Mouse (Mus musculus) monocyte, adult 2 months (primary cell): ENCODE data around the gene Mchr1.

Experiments
- DNase-seq, 2 experiments: peaks; one replicate each; pipeline ENCODE4 v3.0.0; 2022; ENCODE audit warnings: low spot score in 2 of 2, low read depth in 1 of 2

The Mchr1 gene

GRCm38 (mm10) chr15:81226796-81227195 lies 8.5 kb upstream of the Mchr1 start:
- no peak for DNase-seq

- no peak for DNase-seq
Observed at GRCm38 (mm10) chr15:81227275-81227674, 8.0 kb upstream of the Mchr1 start.

GRCm38 (mm10) chr15:81228258-81228657 lies 7.0 kb upstream of the Mchr1 start:
- DNase-seq = no peak

GRCm38 (mm10) chr15:81229791-81230190 lies 5.5 kb upstream of the Mchr1 start:
- DNase-seq = no peak

- no peak for DNase-seq
Observed at GRCm38 (mm10) chr15:81231325-81231724, 4.0 kb upstream of the Mchr1 start.

GRCm38 (mm10) chr15:81236062-81236461 lies 763 bp downstream of the Mchr1 start:
- DNase-seq = no peak

GRCm38 (mm10) chr15:81237471-81237870 lies 2.2 kb downstream of the Mchr1 start:
- no peak for DNase-seq

GRCm38 (mm10) chr15:81239261-81239660 lies 4.0 kb downstream of the Mchr1 start:
- no peak for DNase-seq

DNA sequence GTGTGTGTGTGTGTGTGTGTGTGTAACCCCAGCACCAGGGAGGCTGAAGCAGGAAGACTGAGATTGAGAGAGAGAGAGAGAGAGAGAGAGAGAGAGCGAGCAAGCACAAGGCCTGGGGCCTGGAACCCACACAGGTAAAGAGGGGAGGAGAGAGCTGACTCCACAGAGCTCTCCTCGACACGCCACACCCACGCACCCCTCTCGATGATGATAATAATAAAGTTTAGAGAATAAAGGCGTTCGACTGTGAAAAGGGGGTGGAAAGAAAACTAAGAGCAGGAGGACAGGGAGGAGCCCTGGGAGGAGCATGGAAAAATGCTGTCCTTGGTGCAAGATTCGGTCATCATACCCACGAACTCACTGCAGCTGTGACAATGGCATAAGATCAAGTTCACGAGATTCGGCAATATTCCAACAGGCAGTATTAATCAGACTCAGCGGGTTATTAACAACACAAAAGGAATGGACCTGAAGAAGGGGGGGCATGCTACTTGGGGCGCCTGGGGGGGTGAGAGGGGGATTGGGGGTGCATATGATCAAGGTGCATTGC lies 4.6 kb downstream of the Mchr1 start:
- DNase-seq = no peak

GRCm38 (mm10) chr15:81246890-81247289 lies 11.6 kb downstream of the Mchr1 start:
- no peak for DNase-seq

GRCm38 (mm10) chr15:81247583-81248340 lies 12.5 kb downstream of the Mchr1 start:
- DNase-seq = no peak

DNA sequence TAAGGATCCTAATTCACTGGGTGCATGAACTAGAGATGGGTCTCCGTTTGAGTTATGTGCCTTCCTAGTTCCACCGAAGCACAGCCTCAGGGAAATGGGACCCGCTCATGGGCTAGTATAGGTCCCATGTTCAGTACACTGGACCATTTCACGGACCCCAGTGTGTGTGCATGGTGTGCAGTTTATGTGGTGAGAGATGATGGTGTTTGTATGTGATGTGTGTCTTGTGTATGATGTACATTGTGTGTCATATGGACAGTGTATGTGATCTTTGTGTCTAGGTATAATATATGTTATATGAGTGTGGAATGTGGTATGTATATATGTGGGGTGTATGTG lies 13.0 kb downstream of the Mchr1 start:
- DNase-seq = no peak

- DNase-seq = no peak
Observed at GRCm38 (mm10) chr15:81248951-81249579, 13.8 kb downstream of the Mchr1 start.

DNA sequence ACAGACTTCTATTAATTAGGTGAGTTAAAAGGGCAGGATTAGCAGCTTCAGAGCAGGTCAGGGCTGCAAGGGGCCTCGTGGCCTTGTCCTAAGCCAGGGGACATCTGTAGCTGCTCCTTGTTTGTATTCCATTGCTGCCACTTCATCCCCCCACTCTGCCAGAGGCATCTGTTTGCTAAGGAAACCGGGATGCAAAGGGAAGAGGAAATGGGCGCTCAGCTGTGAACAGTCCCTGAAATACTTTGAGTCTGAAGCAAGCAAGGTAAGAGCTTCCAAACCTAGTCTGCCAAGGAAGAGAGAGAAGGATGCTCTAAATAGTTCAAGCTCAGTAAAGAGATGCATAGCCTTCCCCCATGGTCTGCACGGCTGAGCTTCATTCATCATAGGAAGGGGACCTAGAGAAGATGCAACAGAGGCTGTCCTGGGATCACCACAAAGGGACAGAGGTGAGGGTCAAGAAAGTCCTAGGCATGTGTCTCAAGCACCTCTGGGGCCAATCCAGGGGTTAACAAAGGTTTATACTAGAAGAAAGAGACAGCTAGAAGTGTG lies 17.4 kb downstream of the Mchr1 start:
- DNase-seq = no peak

DNA sequence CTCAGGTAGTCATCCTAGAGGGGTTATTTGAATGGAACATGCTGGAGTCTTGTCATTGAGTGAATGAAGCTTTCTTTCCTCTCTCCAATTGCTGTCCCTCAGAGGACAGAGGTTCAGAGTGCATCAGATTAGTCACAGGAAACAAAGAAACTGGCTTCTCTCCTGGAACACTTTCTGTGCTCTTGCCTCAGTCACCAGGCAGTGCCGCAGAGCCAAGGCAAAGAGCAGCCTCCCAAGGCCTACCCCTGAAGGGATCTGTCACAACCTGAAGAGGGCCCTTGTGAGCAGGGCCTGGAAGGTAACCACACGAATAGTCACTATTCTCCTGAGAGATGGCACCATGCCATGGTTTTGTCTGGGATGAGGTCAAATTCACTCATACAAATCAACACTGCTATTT lies 18.3 kb downstream of the Mchr1 start:
- no peak for DNase-seq

DNA sequence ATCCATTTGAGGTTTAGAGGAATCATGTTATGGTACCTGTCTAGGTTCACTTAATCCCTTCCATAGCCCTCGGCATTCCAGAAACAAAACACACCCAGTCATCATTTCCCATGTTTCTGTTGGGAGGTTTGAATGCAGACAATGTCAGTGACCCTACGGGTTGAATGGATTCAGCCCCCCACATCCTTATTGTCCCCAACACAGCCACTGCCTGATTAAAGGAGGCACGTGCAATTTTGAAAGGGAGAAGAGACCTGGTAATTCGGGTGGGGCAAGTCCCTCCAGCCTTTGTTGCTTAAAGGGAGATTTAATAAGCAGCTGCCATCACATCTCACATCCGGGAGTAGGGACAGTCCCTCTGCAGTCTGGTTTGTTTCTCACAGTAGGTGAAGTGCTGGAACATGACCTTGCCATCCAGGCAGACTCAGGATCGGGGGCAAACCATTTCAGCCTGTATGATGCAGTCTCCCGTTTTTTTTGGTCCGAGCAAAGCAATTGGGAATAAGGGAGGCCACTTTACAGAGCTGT lies 18.9 kb downstream of the Mchr1 start:
- no peak for DNase-seq

DNA sequence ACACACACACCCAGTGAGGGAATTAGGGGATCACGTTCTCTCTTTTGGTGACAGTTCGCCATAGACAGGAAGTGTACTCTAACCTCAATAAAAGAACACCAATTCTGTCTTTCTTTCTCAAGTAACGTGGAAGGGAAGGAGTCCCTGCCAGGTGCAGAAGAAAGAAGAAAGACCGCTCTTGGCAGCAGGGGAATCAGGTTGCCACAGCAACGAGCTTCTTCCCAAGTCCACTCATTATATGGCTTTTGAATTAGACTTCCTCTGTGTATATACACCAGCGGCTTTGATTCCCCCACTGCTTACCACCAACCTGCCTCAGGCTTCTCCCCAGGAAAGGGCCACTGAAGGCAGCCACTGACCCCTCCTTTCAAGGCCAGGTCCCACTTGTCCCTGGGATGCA lies 19.8 kb downstream of the Mchr1 start:
- no peak for DNase-seq

GRCm38 (mm10) chr15:81258296-81258695 lies 23.0 kb downstream of the Mchr1 start:
- DNase-seq = no peak

- DNase-seq = no peak
Observed at GRCm38 (mm10) chr15:81259304-81259703, 24.0 kb downstream of the Mchr1 start.

- no peak for DNase-seq
Observed at GRCm38 (mm10) chr15:81260208-81260607, 24.9 kb downstream of the Mchr1 start.

DNA sequence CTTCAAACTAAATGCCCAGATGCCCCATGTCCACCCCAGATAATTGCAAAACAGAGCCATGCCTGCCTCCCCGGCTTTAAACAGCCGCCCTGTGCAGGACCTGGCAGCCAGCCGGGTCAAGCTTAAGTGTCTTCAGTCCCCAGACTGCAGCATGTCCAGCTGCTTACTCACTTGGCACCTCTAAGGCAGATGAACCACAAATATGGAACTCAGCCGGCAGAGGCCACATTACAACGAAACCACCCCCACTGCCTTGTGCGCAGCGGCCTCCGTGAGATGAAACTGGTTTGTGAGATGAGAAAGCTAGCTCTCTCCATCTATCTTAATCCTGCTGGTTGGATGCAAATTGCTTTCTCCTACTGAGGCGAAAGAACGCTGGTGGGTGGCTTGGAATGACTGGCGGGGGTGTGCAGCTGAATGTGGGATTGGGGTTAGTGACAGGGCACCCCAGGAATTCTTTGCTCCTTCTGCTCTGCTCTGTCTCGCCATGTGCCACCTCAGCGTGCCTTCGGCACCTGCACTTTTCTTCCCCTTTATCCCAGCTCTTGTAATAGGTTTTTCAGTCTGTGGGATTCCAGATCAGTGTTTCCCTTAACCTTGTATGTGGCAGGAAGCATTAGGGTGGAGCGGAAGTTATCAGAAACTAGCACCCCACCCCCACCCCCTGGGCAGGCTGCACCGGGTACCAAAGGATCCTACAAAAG lies 29.2 kb downstream of the Mchr1 start:
- no peak for DNase-seq

DNA sequence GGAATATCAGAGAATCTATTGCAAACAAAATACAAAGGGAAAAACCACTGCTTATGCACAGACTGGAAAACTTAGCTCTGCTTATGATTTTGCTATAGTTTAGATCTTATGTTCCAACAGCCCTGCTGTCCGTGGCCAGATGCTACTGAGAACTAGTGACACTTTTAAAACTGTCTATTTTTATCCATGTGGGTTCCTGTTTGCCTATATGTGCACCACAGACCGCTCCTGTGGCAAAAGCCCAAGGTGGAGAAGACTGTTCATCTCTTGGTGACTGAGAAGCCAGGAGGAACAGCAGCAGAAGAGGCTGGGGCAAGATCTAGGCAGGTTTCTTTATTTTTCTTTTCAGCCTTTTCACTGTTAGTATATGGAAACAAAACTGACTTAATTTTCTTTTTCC lies 32.1 kb downstream of the Mchr1 start:
- DNase-seq = no peak
